Mouse (Mus musculus): Measurements from ENCODE around the gene Ankrd53. TPM values are rescaled to one million over a fixed set of nuclear protein-coding genes. Genes with fewer than 3 reads are reported as not detected.
"Not testable (repeated sequence)": the region's sequence is repeated elsewhere in the genome, so short reads cannot be mapped to it uniquely, and the experiment has no call there.

Ankrd53 gene
- total RNA-seq, 2 experiments from 2014 or later: not detected

- no peak for DNase-seq (ENCODE audit: extremely low spot score in 1 of 2, low spot score in 1 of 2)
Observed at GRCm38 (mm10) chr6:83762880-83763431, 512 bp downstream of the Ankrd53 start.

- DNase-seq (ENCODE audit: extremely low spot score in 1 of 2, low spot score in 1 of 2): no peak
Observed at GRCm38 (mm10) chr6:83766982-83767381, 4.5 kb downstream of the Ankrd53 start.

DNA sequence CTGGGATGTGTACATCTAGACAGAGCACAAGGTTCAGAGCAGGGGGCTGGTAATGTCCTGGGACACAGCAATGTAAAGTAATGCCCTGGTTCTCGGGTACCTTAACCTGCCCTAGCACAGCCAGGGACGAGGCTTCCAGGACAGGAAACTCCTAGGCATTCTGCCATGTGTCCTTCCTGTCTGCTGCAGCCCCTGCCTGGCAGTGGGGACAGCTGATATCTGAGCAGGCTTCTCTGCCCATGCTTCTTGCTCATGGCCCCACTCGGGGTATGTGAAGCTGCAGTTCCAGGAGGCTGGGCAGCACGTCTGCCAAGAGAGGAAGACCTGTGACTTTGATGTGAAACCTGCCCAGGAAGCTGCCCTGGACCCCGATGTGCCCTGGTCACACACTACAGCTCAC is 6.0 kb downstream of the Ankrd53 start:
- no peak for DNase-seq (ENCODE audit: extremely low spot score in 1 of 2, low spot score in 1 of 2)

DNA sequence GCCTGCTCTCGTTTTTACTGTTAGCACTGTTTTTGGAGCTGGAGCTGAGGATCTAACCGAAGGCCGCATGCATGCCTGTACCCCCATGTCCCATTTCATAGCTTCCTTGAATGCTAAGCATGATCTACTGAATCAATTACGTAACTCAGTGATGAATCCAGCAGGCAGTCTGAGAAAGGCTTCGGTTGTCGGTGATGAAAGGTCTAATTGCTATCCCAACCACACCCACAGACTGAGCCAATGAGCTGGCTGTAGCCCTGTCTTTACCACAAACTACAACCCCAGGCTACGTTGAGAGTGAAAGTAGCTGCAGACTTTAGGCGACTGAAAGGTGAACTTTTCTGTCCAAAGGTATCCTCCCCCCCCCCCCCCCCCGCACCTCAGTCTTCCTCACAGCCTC is 11.7 kb downstream of the Ankrd53 start:
- no peak for DNase-seq (ENCODE audit: extremely low spot score in 1 of 2, low spot score in 1 of 2)

DNA sequence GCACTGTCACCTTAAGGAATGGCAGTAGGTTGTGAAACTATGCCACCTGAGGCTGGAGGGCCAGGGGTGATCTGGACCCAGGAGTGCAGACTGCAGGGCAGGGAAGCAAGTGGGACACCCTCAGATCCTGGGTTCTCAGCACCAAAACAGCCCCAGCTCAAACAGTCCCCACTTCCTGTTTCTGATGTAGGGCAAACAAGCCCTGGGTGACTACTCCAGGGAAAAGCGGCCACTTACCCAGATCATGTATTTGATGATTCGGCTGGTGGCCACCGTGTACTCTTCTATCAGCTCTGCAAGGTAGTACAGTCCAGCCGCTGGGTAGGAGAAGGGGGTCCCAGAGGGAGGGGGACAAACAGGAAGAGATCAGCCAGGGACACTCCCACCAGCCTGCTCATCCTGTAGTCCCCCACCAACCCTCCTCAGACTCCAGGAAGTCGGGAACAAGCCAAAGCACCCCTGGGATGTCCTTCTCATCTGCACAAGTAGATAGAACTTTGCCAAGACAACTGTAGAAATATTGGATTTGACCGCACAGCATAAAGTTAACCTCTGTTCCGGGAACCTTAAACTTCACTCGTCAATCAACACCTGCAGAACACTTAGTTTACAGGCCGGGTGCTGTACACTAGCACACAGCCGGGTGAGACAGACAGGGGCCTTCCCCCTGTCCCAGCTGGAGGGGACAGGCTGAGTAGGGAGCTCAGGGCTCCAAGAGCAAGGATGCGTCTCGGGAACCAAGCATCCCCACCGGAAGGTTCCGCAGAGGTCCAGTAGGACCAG is 12.5 kb downstream of the Ankrd53 start:
- no peak for DNase-seq (ENCODE audit: extremely low spot score in 1 of 2, low spot score in 1 of 2)

DNA sequence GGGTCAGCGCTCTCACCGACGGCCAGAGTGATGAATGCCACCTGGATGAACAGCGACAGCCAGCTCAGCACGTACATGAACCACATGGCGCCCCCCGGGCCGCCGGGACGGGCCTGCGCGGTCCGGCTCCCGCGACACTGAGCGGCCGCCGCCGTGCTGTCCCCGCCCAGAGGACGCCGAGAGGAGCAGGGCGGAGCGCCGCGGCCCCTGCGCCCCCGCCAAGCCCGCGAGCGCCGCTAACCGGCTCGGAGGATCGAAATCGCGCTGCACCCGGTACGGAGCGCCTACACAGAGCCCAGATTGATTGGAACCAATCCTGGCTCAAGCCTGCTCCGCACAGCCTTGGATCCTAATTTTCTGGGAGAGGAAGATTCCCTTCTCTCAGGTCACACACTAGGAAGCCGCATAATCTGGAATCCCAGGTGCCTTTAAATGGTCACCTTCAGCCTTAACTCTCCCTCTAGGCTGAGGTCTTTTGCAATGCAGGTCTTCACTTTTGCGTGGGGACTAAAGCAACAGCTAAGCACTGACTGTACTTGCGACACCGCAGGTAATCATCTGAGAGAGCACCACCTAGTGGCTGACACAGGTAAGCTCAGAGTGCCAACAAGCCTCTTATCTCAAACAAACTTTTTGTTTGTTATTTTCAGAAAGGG is 13.3 kb downstream of the Ankrd53 start, which contains the start of gene Tex261:
Gene Tex261, minus strand, starts transcription at position 176 of the 656 bp plus-strand sequence.
- DNase-seq (ENCODE audit: extremely low spot score in 1 of 2, low spot score in 1 of 2): peak; percentile 86 to 88

DNA sequence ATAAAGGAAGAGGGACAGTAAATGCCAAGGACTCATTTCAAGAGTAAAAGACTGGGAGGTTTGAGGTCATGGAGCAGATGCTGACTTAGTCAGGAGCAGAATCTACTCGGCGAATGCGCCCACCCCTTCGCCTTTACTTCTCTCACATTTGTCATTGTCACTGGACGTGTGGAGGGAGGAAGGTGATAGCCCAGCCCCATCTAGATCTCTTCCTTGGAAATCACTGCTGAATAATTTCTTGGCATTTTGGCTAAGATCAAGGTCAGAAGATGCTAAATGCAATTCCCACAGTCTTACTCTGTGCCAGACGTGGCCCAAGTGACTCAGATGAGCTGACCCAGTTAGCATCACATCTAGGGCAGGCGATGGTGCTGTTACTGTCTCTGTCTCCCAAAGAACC is 15.9 kb downstream of the Ankrd53 start:
- no peak for DNase-seq (ENCODE audit: extremely low spot score in 1 of 2, low spot score in 1 of 2)

DNA sequence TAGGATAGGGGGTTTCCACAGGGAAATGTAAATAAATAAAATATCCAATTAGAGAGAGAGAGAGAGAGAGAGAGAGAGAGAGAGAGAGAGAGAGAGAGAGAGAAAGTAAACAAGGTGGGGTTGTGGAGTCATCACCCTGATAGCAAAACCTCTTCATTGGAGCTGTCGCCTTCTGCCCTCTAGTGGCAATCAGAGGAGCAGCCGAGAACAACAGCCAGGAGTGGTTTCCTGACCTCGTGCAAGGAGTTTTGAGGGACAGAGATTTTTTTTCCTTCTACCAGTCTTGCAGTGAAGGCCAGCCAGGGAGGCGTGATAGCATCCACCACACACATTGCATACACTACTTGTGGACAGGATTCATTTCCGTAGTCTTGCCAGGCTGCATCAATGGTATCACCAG is 16.6 kb downstream of the Ankrd53 start:
- DNase-seq (ENCODE audit: extremely low spot score in 1 of 2, low spot score in 1 of 2): peak in 1 of 2 experiments; percentile 20

GRCm38 (mm10) chr6:83786426-83786825 is 24.0 kb downstream of the Ankrd53 start:
- no peak for DNase-seq (ENCODE audit: extremely low spot score in 1 of 2, low spot score in 1 of 2)

DNA sequence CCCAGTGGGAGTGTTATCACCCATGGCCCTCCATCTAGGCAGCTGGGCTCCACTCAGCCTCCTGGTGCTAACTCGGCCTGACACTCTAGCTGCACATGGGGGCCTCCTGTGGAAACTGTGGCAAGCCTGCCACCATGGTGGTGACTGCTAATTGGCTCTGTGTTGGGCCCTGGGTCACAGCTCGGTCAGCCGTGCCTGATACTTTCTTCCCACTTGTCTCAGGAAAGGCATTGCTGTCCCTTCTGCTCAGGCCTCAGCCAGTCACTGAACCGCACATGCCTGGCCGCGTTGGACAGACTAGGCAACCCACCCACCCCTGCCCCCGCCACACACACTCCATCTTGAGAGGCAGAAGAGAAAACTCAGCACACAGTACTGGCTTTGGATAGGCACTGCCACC is 26.1 kb downstream of the Ankrd53 start:
- no peak for DNase-seq (ENCODE audit: extremely low spot score in 1 of 2, low spot score in 1 of 2)

DNA sequence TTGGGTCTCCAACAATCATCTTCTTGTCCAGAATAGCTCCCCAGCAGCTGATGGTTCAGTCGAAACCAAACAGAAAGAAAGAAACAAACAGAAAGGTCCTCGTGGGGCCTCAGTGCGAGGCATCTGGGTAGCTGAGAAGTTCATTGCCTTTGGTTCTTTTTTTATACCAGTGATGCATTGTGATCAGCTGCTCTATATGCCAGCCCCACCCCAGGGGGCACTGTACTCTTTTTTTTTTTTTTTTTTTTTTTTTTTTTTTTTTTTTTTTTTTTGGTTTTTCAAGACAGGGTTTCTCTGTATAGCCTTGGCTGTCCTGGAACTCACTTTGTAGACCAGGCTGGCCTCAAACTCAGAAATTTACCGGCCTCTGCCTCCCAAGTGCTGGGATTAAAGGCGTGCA is 28.1 kb downstream of the Ankrd53 start:
- not testable (repeated sequence) for DNase-seq (ENCODE audit: extremely low spot score in 1 of 2, low spot score in 1 of 2)

- DNase-seq (ENCODE audit: extremely low spot score in 1 of 2, low spot score in 1 of 2): no peak
Observed at GRCm38 (mm10) chr6:83791251-83791890, 28.9 kb downstream of the Ankrd53 start.

GRCm38 (mm10) chr6:83794760-83795296 is 32.4 kb downstream of the Ankrd53 start, which contains the start of gene Nagk:
Gene Nagk (plus strand): TSS chr6:83794982.
- DNase-seq (ENCODE audit: extremely low spot score in 1 of 2, low spot score in 1 of 2): peak; percentile 82 to 93

- DNase-seq (ENCODE audit: extremely low spot score in 1 of 2, low spot score in 1 of 2): peak; percentile 17 to 31
Observed at GRCm38 (mm10) chr6:83795492-83795900, 33.1 kb downstream of the Ankrd53 start.

DNA sequence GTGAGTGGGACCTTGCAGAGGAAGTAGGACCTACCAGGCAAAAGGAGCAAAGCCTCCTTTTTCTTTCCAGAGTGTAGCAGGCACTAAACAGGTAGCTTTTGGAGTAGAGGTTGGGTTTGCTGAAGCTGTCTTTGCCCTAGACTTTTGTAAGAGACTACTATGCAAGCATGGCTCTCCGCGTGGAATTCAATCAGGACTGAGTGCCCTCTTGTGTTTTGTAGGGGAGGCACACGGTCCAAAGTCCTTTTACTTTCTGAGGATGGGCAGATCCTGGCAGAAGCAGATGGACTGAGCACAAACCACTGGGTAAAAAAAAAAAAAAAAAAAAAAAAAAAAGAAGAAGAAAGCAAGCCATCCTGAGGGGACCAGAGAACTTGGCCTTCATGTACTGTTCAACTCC is 34.2 kb downstream of the Ankrd53 start:
- DNase-seq (ENCODE audit: extremely low spot score in 1 of 2, low spot score in 1 of 2): no peak

- DNase-seq (ENCODE audit: extremely low spot score in 1 of 2, low spot score in 1 of 2): peak in 1 of 2 experiments; percentile 11
Observed at GRCm38 (mm10) chr6:83802033-83802432, 39.6 kb downstream of the Ankrd53 start.

- no peak for DNase-seq (ENCODE audit: extremely low spot score in 1 of 2, low spot score in 1 of 2)
Observed at GRCm38 (mm10) chr6:83802846-83803245, 40.4 kb downstream of the Ankrd53 start.

DNA sequence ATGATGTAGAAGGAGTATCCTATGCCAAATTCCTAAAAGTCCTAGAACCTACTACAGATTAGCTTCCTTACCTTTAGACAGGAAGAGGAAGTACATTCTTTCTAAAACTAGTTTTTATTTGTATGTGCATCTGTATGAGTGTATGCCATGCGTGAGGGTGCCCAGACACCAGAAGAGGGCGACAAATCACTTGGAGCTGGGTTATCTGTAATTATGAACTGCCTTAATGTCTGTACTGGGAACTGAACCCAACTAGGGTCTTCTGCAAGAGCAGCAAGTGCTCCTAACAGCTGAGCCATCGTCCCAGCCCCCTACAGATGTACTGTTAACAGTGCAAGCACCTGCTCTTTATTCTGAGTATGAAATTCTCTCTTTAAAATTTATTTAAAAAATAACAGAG is 53.4 kb downstream of the Ankrd53 start:
- DNase-seq (ENCODE audit: extremely low spot score in 1 of 2, low spot score in 1 of 2): no peak

Measured in layer of hippocampus, postnatal 25 days (tissue).